Comparison of ENCODE assay signal across 22 mouse cellular contexts in the genomic region with DNA sequence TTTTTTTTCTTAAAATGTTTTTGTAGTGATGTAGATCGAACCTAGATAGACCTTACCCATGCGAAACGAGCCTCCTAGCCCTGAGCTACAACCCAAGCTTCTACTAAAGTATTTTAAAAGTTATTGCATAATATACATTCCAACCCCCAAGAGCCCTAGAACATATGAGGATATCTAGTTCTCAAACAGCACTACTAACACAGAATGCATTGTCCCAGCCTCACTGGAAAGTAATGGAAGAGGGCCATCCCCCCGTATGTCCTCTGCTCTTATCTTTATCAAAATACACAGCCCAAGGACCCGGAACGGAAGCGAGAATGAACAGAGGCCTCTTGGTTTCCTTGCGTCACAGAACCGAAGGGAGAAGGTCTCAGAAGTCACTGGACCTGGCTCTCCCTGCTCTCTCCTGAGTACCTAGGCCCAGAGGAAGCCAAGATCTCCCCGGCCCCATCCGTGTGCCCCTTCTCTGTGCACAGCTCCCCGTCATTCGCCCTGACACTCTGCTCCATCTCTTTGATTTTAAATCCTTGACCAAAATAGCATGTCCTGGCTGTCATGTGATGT.
DNase-seq lines count a peak whose midpoint lies in the region; ATAC-seq and TF ChIP-seq lines count a peak whose summit lies in the region.
"Had no signal": no experiment of that assay in that cellular context is flagged by ENCODE, and none has a peak within 500 bp of the region (broad histone marks: within the 10 kb centered on the region; RNA-seq: fewer than 3 reads in every experiment).

No protein-coding gene starts in this region.

- H3K4me2 ChIP-seq in heart, embryonic 12.5 days = no peak overlapping the region
- H3K4me2 ChIP-seq in lung, embryonic 14.5 days = no peak overlapping the region
- H3K4me2 ChIP-seq: neural tube, embryonic 12.5 days had no signal

- WGBS in heart, embryonic 12.5 days = 36% methylated on average over 13 of the region's 13 CpGs
- WGBS in lung, embryonic 14.5 days = 37% methylated on average over 13 of the region's 13 CpGs

- H3K36me3 ChIP-seq in heart, embryonic 12.5 days = no peaks in the 10 kb centered on the region
- no peaks in the 10 kb centered on the region for H3K36me3 ChIP-seq in lung, embryonic 14.5 days (ENCODE audit: insufficient read depth)
- H3K36me3 ChIP-seq: forebrain, embryonic 10.5 days; neural tube, embryonic 12.5 days had no signal

- H3K4me3 ChIP-seq in heart, embryonic 12.5 days = no peak overlapping the region
- H3K4me3 ChIP-seq in lung, embryonic 14.5 days (ENCODE audit: low read depth, low read length) = no peak overlapping the region
- H3K4me3 ChIP-seq: forebrain, embryonic 10.5 days; neural tube, embryonic 12.5 days had no signal

- peaks cover 31% of the 10 kb centered on the region for H3K4me1 ChIP-seq in heart, embryonic 12.5 days (replicated peaks)
- H3K4me1 ChIP-seq in lung, embryonic 14.5 days (ENCODE audit: insufficient read depth) = peaks cover 10% of the 10 kb centered on the region; the same call in 1 of the 2 replicates
- H3K4me1 ChIP-seq: neural tube, embryonic 12.5 days had no signal

- intact Hi-C loops in heart, postnatal 14 days (cut with DNase I) = no loop called here

- TF ChIP-seq CTCF in lung, embryonic 14.5 days (IDR thresholded peaks at IDR 0.05; ENCODE audit: low read depth) = no peak

- H3K27ac ChIP-seq in heart, embryonic 12.5 days (ENCODE audit: poor library complexity, severe bottlenecking) = no peak overlapping the region
- H3K27ac ChIP-seq in lung, embryonic 14.5 days (ENCODE audit: low read depth) = peak overlapping the region; percentile 4; the same call in 1 of the 2 replicates
- H3K27ac ChIP-seq: forebrain, embryonic 10.5 days; hindbrain, postnatal 0 days; neural tube, embryonic 12.5 days had no signal

- DNase-seq in heart, postnatal 14 days = no peak
- peak; percentile 50 for DNase-seq in lung, embryonic 14.5 days
- DNase-seq in lung, postnatal 4 days = no peak
- DNase-seq in adrenal gland, adult 2 months = peak; percentile 63
- peak; percentile 70 for DNase-seq in adrenal gland, postnatal 14 days
- DNase-seq in natural killer cell, adult 2 months (ENCODE audit: low spot score in 2 of 2) = no peak
- no peak for DNase-seq in embryo, embryonic 11 days
- DNase-seq: cerebellum, adult 11 months; cerebellum, adult 9-11 months; gastrocnemius, postnatal 14 days; kidney, adult 9 months; kidney, postnatal 14 days; midbrain, embryonic 14.5 days; thymus, adult 18-20 months; thymus, postnatal 4 days had no signal

- ATAC-seq in heart, embryonic 12.5 days (ENCODE audit: insufficient number of reproducible peaks, low FRiP score) = 0 out of 2 replicates have a peak, but pooled peaks have one; percentile 35
- peak; percentile 53; the same call in 1 of the 2 replicates for ATAC-seq in lung, embryonic 14.5 days (ENCODE audit: insufficient read depth)
- ATAC-seq: forebrain, embryonic 16.5 days; hindbrain, postnatal 0 days; intestine, embryonic 16.5 days; Patski had no signal

- no peaks in the 10 kb centered on the region; the same call in 1 of the 2 replicates for H3K9me3 ChIP-seq in heart, embryonic 12.5 days (replicated peaks)
- H3K9me3 ChIP-seq in lung, embryonic 14.5 days (ENCODE audit: low read depth, low read length) = no peaks in the 10 kb centered on the region
- H3K9me3 ChIP-seq: forebrain, embryonic 10.5 days; neural tube, embryonic 12.5 days had no signal

- no peaks in the 10 kb centered on the region for H3K27me3 ChIP-seq in heart, embryonic 12.5 days (replicated peaks)
- no peaks in the 10 kb centered on the region for H3K27me3 ChIP-seq in lung, embryonic 14.5 days (ENCODE audit: insufficient read depth, low read length)
- H3K27me3 ChIP-seq: Patski had no signal

- no peak overlapping the region for H3K9ac ChIP-seq in heart, embryonic 12.5 days
- H3K9ac ChIP-seq in lung, embryonic 14.5 days = no peak overlapping the region
- H3K9ac ChIP-seq: neural tube, embryonic 12.5 days had no signal

Comparison
In these comparisons a context has a peak if more than half of its experiments do, and no peak if none do; other contexts are left out.
1. DNase-seq: peak in lung, embryonic 14.5 days (single experiment), adrenal gland, adult 2 months (single experiment) and adrenal gland, postnatal 14 days (single experiment); none in heart, postnatal 14 days (0 of 2), lung, postnatal 4 days (0 of 2), natural killer cell, adult 2 months (0 of 2) and embryo, embryonic 11 days (single experiment).